Mouse (Mus musculus): ENCODE results near the gene Zfp646.
A peak's percentile ranks its signal among the peaks of the same experiment; 100 is the strongest.
"Not testable (repeated sequence)": the region's sequence is repeated elsewhere in the genome, so short reads cannot be mapped to it uniquely, and the experiment has no call there.

The Zfp646 gene

DNA sequence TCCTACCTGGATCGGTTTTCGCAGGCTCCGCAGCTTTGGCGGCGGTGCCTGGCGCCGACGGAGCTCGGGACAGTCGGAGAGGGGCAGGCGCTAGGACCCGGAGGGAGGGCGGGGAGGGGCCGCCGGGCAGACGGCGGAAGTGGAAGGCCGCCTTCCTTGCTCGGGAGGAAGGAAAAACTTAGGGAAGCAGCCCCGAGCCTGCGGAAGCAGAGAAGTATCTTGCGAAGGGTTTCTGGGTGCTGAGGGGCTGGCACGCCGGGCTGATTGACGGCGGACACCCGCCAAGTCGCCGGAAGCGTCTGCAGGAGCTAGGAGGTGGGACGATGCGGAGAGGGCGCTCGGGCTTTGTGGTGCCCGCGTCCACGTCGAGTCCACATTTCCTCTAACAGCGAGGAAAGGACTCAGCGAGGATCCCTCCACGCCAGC, at the start of gene Zfp646:
Gene Zfp646, plus strand, starts transcription at position 181 of the 426 bp plus-strand sequence.
- DNase-seq (ENCODE audit: low read depth), result peak; percentile 86

DNA sequence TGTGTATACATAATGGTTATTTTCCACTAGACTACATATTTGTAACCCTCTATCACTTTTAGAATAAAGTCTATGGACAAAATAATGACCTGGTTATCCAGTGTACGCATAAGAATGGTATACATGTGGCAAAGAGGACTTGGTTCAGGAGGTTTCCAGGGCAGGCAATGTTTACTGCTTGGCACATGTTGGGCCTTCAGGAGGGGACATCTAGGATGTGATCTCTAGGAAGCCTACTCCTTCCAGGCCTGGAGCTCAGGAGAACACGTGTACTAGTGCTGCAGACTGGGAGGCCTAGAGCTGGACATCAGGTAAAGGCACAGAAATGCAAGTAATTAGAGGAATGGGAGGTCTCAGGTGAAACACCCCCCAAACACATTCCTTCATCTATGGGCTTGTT, 40.5 kb upstream of the Zfp646 start:
- no peak for DNase-seq (ENCODE audit: low read depth)

DNA sequence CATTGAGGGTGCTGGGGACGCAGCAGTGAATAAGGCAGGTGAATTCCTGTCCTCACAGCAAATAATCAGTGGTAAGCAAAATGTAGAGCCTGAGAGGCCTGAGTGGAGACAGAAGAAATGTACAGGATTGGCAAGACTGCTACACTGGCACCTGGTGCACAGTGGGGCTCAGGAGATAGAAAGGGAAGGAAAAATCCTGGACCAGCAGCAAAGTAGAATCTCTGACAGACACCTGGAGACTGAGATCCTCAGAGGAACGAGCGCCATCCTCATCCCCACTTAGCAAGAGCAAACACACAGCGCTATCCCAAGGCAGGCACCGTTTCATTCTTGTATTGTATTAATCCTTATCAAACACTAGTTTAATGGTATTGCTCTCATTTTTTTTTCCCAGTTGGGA, 38.5 kb upstream of the Zfp646 start:
- no peak for DNase-seq (ENCODE audit: low read depth)

DNA sequence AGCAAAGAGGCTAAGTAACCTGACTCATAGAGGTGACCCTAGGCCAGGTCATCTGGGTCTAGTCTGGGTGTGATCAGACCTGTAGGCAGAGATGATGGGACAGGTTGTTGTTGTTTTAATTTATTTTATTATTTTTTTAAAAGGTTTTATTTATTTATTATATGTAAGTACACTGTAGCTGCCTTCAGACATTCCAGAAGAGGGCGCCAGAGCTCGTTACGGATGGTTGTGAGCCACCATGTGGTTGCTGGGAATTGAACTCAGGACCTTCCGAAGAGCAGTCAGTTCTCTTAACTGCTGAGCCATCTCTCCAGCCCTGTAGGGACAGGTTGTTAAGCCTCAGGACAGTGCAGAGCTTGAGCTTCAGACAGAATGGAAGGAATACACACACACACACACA, 38.1 kb upstream of the Zfp646 start:
- not testable (repeated sequence) for DNase-seq (ENCODE audit: low read depth)

DNA sequence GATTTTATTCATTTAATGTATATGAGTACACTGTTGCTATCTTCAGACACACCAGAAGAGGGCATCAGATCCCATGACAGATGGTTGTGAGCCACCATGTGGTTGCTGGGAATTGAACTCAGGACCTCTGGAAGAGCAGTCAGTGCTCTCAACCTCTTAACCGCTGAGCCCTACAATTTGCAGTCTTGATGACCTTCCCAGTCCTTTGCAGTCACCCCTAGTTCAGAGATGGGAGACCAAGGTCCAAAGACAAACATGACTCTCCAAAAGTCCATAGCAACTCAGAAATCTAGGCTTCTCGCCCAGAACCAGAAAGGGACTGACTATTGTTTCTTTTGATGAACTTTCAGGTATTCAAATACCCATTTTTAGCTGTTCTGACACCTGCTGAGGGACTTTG, 36.0 kb upstream of the Zfp646 start:
- DNase-seq (ENCODE audit: low read depth), result not testable (repeated sequence)

DNA sequence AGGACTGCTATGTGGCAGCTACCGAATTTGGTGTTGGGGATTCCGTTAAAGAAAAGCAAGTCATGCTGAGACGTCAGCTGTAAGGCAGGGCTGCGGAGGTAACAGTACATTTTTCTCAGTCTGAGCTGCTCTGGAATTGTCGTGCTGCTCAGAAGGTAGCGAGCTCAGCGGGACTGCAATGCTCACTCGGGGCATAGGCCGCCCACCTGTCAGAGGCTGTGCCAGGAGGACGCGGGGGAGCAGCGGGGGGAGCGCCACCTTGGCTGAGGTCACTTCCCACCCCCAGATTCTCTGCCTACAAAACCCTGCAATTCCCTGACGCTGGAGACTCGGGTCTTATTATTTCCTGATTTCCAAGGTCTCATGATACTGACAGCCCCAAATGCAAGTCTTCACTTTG, 35.1 kb upstream of the Zfp646 start:
- no peak for DNase-seq (ENCODE audit: low read depth)

DNA sequence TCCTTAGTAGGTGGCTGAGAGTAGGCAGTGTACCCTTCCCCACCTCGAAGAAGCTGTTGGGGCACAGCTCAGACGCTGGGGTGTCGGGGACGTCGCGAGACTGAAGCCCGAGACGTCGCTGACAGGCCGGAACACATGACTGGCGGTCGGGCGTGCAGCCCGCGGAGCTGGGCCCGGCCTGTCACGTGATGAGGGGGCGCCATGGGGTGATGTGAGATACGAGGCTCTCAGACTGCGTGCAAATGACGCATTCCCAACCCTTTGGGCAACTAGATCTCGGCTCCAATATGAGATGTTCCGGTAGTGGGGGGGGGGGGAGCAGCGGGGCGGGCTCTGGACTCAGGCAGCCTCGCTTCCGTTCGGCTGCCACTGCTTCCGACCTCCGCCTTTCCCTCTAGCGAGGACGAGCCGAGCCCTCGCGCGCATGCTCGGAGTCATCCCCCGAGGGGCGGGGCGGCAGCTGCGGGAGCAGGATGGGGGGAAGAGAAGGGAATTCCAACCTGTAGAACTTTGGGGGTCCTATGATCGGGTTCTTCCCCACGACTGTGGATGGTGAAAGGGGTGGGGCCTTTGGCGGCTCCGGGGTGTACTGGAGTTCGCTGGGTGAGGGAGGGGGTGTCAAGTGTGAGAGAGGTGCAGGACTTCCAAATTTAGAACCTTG, 34.6 kb upstream of the Zfp646 start:
- peak; percentile 94 for DNase-seq (ENCODE audit: low read depth)

DNA sequence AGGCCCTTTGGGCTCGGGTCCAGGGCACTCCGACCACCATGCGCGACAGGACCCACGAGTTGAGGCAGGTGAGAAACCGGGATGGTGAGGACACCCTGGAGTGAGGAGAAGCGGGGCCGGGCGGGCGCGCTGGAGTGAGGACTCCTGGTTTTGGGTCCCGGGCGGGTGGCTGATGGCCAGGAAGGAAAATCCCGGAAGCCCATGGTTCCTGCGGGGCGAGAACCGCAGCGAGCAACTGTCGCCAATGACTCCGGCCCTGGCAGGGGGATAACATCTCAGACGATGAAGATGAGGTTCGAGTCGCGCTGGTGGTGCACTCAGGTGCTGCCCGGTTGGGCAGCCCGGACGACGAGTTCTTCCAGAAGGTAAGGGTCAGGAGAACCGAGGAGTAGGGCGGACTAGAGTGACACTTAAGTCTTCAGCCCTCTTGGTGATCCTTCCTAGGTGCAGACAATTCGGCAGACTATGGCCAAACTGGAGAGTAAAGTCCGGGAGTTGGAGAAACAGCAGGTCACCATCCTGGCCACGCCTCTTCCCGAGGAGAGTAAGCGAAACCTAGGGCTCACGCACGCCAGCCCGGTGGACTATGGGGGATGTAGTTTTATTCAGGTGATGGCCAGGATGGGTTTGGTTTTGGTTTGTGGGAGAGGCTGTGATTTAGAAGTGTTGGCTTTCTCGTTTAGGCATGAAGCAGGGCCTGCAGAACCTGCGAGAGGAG, 33.9 kb upstream of the Zfp646 start:
- peak; percentile 87 for DNase-seq (ENCODE audit: low read depth)

DNA sequence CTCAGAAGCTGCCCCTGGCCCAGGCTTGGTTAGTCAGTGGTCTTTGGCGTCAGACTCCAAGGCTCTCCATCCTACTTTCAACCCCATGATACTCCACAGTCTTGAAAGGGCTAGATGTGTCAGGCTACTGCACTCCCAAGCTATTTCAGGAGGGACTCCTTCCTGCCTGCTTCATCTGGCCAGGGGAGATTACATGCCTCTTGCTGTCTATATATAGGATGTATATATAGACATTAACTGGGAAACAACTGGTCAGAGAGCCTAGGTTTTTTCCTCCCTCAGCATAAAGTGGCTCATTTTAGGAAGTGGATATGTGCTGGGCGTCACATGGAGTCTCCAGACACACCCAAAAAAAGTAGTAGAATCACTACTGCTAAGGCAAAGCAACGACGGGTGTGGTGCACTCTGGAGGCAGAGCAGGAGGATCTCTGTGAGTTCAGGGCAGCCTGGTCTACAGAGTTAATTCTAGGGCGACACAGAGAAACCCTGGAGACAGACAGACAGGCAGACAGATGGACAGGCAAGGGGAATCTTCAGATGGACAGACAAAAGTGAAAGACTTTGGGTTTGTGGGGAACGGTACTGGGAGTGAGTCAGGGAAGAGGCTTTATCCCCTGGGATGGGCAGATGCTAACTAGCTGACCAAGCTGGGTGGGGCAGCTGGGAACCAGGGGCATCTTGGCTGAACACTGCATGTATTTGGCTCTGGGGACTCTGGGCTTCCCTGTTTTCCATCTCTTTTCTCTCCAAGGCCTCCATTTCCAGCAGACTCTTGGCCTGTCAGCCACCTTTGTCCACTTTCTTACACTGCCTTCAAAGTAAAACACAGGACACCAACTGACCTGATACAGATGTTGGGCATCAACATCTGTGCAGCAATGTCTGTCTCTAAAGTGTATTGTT, 25.8 kb upstream of the Zfp646 start:
- no peak for DNase-seq (ENCODE audit: low read depth)

DNA sequence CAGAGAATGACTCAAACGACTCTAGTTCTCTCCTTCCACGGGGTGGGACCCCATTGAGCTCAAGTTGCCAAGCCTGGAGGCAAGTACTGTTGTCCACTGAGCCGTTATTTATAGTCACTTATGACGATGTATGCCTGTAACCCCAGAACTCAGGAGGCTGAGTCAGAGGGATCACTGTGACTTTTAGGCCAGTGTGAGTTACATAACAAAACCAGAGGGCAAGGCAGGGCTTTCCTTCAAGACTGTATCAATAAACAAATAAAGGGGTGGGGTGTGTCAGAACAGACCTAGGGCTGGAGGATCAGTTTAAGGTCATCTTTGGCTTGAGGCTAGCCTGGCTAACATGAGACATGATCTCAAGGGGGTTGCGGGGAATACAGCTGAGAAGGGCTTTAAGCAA, 25.1 kb upstream of the Zfp646 start:
- no peak for DNase-seq (ENCODE audit: low read depth)

DNA sequence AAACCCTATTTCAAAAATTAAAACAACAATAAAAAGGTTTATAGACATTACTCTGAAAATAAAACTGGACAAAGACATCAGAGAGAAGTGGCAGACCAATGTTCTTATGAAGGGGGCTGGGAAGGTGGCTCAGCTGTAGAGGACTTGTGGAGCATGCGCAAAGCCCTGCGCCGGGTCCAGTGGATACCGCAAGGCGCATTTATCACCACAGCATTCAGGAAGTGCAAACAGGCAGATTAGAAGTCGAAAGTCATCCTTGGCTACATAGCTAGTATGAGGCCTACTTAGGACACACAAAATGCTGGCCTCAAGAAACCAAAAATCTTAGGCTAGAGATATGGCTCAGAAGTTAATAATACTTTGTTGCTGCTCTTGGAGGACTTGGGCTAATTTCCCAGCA, 17.8 kb upstream of the Zfp646 start:
- DNase-seq (ENCODE audit: low read depth), result no peak

DNA sequence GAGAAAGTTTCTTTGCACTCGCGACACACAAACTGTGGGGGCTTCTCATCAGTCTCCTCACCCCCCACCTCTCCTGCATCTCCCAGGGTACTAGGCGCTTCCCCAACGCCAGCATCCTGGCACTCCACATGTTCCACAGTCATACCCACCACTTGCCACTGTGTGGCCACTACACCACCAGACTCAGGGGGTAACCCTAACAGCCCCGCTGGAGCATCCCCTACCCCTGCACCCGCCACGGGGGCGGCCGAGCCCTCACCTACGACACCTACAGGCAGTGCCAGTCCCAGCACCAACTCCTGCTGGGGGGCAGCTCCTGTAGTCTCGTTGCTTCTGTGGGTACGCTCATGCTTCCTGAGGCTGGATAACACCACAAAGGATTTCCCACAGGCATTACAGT, 9.6 kb upstream of the Zfp646 start:
- DNase-seq (ENCODE audit: low read depth), result no peak

DNA sequence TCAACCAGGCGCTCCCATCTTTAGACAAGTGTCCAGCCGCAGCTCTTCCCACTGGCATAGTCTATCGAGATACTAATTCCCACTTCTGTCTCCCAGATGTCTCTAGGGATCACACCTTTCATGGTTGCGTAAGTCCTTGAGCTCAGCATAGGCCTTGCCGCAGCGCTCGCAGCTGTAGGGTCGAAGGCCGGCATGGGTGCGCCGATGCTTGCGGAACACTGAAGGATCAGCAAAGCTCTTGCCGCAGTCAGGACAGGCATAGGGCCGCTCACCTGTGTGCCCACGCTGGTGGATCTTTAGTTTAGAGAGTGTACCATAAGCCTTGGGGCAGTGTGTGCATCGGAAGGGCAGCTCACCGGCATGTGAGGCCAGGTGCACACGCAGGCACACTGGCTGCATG, 8.4 kb upstream of the Zfp646 start:
- DNase-seq (ENCODE audit: low read depth), result no peak

DNA sequence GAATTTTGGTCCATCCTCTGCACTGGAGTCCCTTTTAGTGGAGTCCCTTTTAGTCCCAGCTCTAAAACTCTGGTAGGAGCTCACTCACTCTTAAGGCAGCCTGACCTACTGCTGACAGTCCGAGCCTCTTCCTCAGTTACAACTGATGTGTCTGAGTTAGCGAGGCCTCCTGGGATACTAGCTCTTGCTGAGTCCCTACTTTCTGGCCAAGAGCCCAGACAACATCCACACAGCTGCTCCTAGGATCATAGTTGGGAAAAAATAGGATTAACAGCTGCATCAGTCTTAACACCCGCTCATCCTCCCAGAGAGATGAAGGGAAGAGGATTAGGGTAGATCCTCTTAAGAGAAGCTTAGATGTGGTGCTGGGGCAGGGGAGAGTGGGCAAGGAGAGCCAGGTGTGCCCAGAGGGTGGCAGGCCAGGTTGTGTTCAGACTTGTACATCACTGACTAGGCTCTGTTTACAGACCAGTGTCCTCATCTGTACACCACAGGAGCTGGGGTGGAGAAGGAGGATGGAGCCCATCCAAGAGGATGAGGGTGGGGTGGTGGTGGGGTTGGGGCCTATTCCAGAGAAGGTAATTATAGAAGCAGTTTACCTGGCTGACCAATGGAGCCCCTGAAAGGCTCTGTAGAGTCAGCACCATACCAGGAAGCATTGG, 6.7 kb upstream of the Zfp646 start:
- no peak for DNase-seq (ENCODE audit: low read depth)

DNA sequence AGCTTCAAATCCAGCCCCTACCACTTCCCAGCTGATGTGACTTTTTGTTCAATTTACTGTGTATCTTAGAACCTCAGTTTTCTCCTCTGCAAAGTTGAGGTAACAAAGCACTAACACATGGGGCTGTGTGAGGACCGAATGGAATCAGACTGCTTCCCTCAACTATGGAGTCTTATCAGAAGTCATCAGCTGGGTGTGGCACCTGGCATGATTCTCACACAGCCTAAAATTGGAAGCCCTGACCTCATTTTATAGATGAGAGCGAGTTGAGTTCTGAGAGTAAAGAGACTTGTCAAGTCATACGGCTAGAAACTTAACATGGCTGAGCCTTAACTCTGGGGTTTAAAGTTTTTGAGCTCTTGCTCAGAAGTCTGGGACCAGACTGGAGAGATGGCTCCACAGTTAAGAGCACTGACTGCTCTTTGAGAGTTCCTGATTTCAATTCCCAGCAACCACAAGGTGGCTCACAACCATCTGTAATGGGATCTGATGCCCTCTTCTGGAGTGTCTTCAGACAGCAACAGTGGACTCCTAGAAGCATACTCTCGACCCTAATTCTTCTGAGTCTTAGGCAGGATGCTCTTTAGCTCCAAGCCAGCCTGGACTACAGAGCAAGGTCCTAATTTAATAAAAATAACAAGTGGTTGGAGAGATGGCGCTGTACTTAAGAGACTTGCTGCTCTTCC, 5.7 kb upstream of the Zfp646 start:
- no peak for DNase-seq (ENCODE audit: low read depth)

DNA sequence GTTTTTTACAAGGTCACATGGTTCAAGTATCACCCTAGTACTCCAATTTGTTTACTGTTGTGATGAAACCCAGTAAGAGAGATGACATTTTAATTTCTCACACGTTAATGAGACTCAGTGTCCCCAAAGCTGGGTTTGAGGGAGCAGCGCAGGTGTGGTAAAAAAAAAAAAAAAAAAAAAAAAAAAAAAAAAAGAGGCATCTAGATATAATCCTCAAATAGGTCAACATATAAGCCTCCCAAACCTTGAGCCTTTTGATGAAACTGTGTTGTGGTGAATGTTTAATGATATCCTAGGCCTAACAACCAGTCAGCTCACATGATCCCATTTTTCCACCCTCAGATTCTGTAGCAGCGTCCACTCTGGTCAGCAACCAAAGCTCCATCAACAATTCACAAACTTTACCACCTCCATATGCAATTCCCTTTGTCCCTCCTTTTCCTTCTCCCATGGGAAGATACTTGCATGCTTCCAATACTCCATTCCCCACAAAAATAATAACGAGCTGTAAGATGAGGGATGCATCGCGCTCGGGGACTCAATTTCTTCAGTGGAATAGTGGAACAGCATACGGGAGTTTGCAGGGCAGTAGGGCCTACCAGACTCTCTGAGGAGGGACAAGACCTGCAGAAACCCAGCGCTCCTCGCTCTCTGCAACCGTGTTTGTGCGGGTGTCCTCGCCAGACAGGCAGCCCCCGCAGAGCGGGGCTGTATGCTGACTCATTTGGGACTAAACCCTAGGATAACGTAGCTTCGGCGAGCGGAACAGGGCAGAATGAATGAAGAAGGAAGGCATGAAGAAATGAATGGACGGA, 1.0 kb upstream of the Zfp646 start:
- no peak for DNase-seq (ENCODE audit: low read depth)

DNA sequence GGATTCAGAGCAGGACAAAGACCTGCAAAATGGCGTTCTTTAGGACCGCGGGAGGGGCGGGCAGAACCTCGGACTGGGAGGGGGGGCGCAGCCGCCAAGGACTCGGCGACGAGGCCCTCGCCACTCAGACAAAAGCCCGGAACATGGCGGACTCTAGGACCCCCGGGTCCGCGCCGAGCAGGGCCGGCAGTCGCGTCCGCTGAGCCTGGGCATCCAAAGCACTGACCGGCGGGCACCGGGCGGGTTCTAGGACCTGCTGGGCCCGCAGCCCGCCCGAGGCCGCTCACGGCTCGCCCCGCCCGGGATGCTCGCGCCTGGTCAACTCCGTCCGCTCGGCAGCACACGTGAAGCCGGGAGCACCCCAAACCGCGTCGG, 407 bp upstream of the Zfp646 start:
- DNase-seq (ENCODE audit: low read depth), result peak; percentile 84

DNA sequence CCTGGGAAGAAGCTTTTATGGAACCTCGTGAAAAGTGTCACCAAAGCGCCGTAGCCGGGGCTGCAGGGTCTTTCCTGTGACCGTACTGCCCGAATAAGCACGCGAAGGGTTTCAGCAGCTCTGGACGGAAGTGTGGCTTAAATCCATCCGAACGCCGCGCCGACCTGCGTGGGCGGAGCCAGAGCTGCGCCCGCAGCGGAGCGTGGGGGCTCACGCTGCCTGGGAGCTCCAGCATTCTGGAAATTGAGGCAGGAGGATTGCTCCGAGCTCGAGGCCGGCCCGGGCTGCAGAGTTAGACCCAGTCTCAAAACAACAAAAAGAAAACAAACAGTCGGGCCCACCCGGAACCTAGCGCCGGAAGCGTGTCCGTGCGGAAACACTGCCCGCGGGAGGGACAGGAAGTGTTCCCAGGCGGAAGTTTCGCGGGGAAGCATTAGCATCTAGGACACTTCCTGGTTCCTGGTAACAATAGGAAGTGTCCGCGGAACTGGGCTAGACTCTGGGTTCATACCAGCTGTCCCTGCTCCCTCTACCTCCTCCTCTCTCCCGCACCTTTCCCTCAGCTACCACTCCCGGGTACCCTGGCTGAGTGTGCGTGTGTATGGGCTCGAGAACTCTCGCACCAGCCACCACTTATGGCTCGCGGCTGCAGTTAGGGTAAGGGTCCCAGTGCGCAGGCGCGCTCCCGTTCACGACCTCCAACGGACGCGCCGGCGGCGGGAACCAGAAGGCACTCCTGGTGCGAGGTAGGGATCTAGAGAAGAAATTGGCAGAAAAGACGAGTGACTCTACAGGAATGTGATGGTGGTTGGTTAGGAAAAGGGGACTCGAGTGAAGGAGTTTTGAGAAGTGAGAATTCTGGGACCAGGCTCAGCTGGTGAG, 687 bp downstream of the Zfp646 start, which contains the start of gene Zfp668:
Gene Zfp668, minus strand, starts transcription at position 362 of the 882 bp plus-strand sequence.
- DNase-seq (ENCODE audit: low read depth), result peak; percentile 92

DNA sequence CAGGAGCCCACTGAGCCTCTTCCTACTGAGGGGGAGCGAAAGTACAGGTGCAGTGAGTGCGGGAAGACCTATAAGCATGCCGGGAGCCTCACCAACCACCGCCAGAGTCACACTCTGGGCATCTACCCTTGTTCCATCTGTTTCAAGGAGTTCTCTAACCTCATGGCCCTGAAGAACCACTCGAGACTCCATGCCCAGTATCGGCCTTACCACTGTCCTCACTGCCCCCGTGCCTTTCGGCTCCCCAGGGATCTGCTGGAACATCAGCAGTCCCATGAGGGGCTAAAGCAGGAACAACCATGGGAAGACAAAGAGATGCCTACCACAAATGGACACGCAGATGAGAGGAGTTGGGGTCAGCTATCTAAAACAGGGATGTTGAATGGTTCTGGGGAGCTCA, 3.3 kb downstream of the Zfp646 start:
- no peak for DNase-seq (ENCODE audit: low read depth)

DNA sequence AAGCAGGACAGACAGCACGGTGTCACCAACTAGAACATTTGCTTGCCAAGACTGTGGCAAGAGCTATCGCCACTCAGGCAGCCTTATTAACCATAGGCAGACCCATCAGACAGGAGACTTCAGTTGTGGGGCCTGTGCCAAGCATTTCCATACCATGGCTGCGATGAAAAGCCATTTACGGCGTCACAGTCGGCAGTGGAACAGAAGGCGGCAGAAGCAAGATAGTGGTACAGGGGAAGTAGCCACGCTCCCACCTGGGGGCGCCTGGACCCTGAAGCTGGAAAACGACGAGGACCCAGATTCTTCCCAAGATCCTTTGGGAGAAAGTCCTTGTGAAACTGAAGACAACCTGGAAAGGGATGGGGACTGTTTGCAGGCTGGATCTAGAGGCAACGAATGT, 4.4 kb downstream of the Zfp646 start:
- DNase-seq (ENCODE audit: low read depth), result no peak
